Mouse (Mus musculus): ENCODE measurements around the gene Pard6b.
"Not testable (repeated sequence)": the region's sequence is repeated elsewhere in the genome, so short reads cannot be mapped to it uniquely, and the experiment has no call there.

Gene Pard6b

DNA sequence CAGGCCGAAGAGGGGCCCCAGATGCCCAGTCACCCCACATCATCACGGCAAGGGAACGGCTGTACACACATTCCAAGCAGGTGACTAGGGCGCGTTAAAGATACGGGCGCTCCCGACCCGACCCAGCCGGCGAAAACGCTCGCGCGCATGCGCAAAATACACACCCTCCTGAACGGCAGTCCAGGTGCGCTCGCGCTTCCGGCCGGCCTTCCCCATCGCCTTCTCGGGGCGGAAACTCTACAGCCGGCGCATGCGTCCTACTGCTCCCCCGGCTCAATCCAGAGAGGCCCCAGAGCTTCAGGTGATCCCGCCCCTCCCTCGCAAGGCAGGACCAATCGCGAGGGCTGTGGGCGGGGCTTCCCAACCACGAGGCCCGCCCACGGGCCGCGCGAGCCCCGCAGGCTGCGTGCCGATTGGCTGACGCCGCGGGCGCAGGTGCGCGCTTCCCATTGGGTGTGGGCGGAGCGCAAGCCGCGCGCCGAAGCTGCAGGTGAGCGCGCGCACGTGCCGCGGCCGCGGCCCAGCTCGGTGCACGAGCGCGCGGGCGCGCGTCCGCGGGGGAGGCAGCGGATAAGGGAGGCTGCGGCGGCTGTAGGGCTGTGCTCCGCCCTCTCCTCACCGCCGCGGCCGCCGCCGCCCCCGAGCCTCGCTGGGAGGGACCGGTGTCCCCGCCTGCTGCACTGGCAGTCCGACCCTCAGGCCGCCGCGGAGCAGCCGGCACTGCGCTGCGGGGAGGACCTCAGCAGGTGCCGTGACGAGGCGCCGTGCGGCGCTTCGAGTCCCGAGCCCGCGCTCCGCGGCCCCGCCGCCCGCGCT, at the start of gene Pard6b:
TSS of gene Pard6b (plus strand) at position 574 of the 816 bp plus-strand sequence.
- in situ Hi-C loops (cut with MboI, MseI): no loop called here

GRCm38 (mm10) chr2:168031842-168032241, 49.0 kb upstream of the Pard6b start:
- in situ Hi-C loops (cut with MboI, MseI): no loop called here

DNA sequence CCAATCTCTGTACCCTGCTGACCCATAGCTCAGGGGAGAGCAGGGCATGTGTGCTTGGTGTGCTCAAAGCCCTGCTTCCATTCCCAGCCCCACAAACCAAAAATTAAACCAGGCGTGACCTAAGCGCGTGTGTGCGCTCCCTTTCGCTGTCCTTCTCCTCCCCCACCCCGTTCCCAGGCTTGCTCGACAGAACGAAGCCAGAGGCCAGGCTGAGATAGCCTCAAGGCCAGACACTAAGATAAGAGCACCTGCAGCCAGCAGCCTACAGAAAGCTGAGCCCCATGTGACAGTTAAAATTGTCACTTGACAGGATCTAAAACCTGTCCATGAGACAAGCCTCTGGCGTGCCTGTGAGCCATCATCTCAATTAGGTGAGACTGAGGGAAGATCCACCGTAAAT, 46.9 kb upstream of the Pard6b start:
- in situ Hi-C loops (cut with MboI, MseI): no loop called here

DNA sequence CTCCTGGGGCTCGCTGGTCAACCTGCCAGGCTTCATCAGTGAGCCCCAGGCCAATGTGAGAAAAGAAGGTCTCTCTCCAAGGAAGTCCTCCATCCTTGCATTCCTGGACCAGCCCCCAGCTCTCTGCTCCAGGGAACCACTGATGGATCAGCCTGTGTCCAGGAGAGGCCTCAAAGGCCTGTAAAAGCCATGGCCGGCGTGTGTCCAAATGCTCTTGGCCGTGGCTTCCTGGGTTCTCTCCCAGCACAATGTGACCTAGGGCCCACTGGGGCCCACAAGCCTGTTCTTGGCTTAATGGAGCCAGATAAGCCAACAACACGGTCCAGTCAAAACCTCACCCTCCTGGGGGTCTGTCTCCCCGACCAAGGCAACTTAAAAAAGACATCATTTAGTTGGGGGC, 44.9 kb upstream of the Pard6b start:
- in situ Hi-C loops (cut with MboI, MseI): loop anchor here (5.0 kb wide), 1 partner anchor 66 kb away; no protein-coding TSS in a partner anchor

- in situ Hi-C loops (cut with MboI, MseI): loop anchor here (5.0 kb wide), 1 partner anchor 65 kb away; no protein-coding TSS in a partner anchor
Observed at GRCm38 (mm10) chr2:168037063-168037462, 43.7 kb upstream of the Pard6b start.

DNA sequence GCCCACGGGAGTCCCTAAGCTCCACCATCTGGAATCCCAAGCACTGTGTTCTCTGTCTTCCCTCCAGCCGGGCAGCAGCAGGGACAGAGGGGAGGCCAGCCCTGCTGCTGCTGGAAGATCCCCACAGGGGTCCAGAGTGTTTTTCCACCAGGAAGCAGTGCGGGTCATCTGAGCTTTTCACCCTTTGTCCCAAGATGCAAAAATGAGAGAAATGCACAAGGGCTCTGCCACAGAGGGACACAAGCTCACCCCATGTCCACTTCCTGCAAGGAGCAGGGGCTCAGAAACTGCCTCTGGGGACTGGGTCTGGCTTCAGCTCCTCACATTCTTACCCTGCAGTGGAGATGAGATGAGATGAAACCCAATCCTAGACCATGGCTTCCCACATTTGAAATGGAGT, 40.1 kb upstream of the Pard6b start:
- in situ Hi-C loops (cut with MboI, MseI): no loop called here

DNA sequence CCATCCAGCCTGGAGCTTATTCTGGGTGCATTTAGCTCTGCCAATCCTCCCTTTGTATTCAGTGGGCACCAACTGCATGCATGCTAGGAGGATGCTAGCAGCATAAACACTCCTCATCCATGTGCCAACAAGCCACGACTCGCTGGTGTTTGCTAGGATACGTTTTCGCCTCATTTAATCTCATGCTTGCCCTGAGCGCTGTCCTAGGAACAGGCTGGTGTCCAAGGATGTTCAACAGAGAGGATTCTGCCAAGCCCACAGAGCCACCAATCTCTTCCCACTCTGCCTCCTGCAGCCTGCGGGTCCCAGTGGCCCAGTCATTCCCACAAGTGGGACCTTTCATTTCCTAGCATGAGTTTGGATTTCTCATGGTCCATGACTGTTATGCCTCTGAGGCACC, 38.8 kb upstream of the Pard6b start:
- in situ Hi-C loops (cut with MboI, MseI): no loop called here

DNA sequence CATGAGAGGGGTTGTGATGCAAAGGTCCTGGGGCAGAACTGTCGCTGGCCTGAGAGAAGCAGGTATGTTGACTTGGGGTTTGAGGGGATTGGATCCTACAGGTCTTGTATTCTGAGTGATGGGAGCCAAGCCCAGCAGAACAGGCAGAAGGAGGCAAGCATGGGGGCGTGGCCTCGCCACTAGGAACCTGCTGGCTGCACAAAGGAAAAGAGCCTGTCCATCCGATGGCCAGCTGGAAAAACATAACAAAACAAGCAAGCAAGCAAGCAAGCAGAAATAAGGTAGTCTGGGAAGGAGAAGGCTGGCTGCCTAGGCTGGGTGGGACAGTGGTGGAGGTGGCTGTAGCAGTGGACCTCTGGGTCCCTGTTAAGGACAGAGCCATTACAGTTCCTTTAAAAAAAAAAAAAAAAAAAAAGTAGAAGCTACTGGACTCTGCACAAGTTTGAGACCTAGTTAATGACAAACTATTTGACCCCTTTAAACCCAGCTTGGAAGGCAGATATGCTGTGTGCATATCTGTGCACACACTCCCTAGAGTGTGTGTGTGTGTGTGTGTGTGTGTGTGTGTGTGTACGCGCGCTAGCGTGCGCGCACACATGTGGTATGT, 36.0 kb upstream of the Pard6b start:
- in situ Hi-C loops (cut with MboI, MseI): no loop called here

DNA sequence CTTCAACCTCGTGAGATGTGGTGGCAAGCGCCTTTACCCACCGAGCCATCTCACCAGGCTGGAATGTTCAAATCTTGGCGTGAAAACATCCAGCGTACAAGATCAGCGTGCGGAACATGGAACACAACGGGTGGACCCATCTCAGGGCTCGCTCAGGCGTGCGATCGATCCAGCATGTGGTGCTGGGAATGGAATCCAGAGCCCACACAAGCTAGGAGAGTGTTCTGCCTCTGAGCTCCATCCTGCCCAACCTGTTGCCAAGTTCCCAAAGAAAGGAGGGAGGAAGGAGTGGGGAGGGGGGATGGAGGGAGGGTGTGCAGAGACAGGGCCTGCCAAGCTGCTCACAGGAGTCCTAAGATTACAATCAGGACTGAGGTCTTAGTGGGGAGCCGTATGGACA, 35.4 kb upstream of the Pard6b start:
- in situ Hi-C loops (cut with MboI, MseI): no loop called here

GRCm38 (mm10) chr2:168045771-168046170, 35.0 kb upstream of the Pard6b start:
- in situ Hi-C loops (cut with MboI, MseI): no loop called here

GRCm38 (mm10) chr2:168046467-168046866, 34.3 kb upstream of the Pard6b start:
- in situ Hi-C loops (cut with MboI, MseI): no loop called here

- in situ Hi-C loops (cut with MboI, MseI): no loop called here
Observed at GRCm38 (mm10) chr2:168049002-168049635, 31.7 kb upstream of the Pard6b start.

- in situ Hi-C loops (cut with MboI, MseI): no loop called here
Observed at GRCm38 (mm10) chr2:168050000-168050942, 30.5 kb upstream of the Pard6b start.

GRCm38 (mm10) chr2:168052156-168052555, 28.6 kb upstream of the Pard6b start:
- in situ Hi-C loops (cut with MboI, MseI): no loop called here

DNA sequence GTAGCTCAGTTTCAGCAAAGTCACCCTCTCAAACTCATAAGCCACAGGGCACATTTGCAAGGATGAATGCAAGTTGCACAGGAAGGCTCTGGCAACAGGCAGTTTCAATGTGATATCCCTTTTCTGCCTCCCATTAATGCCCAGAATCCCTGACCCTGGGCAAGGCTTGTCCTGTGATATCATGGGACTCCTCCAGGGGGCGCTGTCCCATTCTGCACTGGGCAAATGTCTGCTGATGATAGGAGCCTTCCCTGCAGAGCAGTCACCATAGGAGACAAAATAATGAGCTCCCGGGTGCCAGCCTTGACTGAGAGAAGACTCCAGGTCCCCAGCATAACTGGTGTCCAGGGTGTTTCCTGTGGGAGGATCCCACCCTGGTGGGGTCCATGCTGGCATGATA, 28.1 kb upstream of the Pard6b start:
- in situ Hi-C loops (cut with MboI, MseI): no loop called here

DNA sequence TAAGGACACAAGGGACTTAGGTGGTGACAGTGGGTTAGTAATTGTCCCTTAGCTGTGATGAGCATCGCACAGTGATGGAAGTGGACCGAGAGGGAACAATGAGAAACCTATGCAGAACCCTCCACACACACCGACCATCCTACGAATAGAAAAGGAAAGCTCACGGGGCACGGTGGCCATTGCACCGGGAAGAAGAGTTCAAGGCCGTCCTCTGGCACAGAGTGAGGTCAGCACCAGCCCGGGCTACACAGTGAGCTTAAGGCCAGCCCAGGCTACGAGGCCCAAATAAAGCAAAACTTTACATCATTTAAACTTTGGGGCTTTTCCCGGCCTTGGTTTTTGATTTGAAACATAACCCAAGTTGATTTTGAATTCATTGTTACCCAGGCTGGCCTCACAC, 26.7 kb upstream of the Pard6b start:
- in situ Hi-C loops (cut with MboI, MseI): no loop called here

- in situ Hi-C loops (cut with MboI, MseI): no loop called here
Observed at GRCm38 (mm10) chr2:168055910-168056665, 24.7 kb upstream of the Pard6b start.

- in situ Hi-C loops (cut with MboI, MseI): no loop called here
Observed at GRCm38 (mm10) chr2:168056666-168056933, 24.2 kb upstream of the Pard6b start.

DNA sequence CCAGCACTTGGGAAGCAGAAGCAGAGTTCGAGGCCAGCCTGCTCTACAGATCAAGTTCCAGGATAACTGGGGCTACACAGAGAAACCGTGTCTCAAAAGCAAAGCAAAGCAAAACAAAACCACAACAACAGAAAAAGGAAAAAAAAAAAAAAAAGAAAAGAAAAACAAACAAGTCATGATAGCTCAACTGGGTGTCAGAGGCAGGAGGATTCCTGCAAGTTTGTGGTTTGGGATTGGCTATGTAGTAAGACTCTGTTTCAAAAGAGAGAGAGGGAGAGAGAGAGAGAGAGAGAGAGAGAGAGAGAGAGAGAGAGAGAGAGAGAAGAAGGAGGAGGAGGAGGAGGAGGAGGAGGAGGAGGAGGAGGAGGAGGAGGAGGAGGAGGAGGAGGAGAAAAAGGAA, 22.9 kb upstream of the Pard6b start:
- in situ Hi-C loops (cut with MboI, MseI): not testable (repeated sequence)

- in situ Hi-C loops (cut with MboI, MseI): no loop called here
Observed at GRCm38 (mm10) chr2:168058488-168059199, 22.2 kb upstream of the Pard6b start.
